Mouse (Mus musculus) cortical plate, adult 2 months (tissue): ENCODE results near the gene Apcs.

ENCODE experiments used
- CTCF ChIP-seq: fragments of 200-500 bp; IDR thresholded peaks from 2 replicates; pipeline ENCODE4 v1.5.1; 2011; ENCODE audit warnings: mild to moderate bottlenecking, control low read depth, low read length; ENCODE audit not compliant: insufficient read depth; ENCODE audit errors: extremely low read depth
- POLR2A ChIP-seq: fragments of 200-500 bp; IDR thresholded peaks from 2 replicates; pipeline ENCODE4 v1.6.1; 2011; ENCODE audit warnings: mild to moderate bottlenecking, low read length, control low read depth; ENCODE audit not compliant: insufficient read depth; ENCODE audit errors: extremely low read depth

- TF ChIP-seq CTCF (no peak), POLR2A (no peak)
Measured at GRCm38 (mm10) chr1:172917115-172917514, 22.3 kb upstream of the Apcs start.
